Mouse (Mus musculus): ENCODE results near the gene Rnf148. TPM values are rescaled to one million over a fixed set of nuclear protein-coding genes. Genes with fewer than 3 reads are reported as not detected.

Gene Rnf148
- not detected in 2 replicates for polyA plus RNA-seq (2016; fragmentation: Nextera tagmentation; extraction: Ambion mirVana)

- Histone ChIP-seq H3K27ac (no peak within 1 kb of the TSS), H3K4me3 (no peak within 1 kb of the TSS), H3K4me1 (no peaks in the 10 kb centered on the region), H3K36me3 (no peaks in the 10 kb centered on the region), H3K9me3 (no peaks in the 10 kb centered on the region), H3K27me3 (ENCODE audit: insufficient read depth, poor library complexity, severe bottlenecking) (no peaks in the 10 kb centered on the region)
- DNase-seq (ENCODE audit: low spot score): no peak
- 84% methylated on average over 2 of the region's 2 CpGs for WGBS
Observed at GRCm38 (mm10) chr6:23655036-23655435, at the start of gene Rnf148. Gene Rnf148, minus strand, starts transcription at chr6:23655136.

GRCm38 (mm10) chr6:23700879-23701278, 45.9 kb upstream of the Rnf148 start:
- DNase-seq (ENCODE audit: low spot score): no peak
- H3K4me3 ChIP-seq: no peak overlapping the region
- WGBS: 81% methylated on average over 3 of the region's 3 CpGs
- H3K9me3 ChIP-seq: no peaks in the 10 kb centered on the region
- H3K36me3 ChIP-seq: no peaks in the 10 kb centered on the region
- H3K4me1 ChIP-seq: no peaks in the 10 kb centered on the region
- H3K27me3 ChIP-seq (ENCODE audit: insufficient read depth, poor library complexity, severe bottlenecking): no peaks in the 10 kb centered on the region
- no peak overlapping the region for H3K27ac ChIP-seq

- Histone ChIP-seq H3K4me3 (no peak overlapping the region), H3K36me3 (no peaks in the 10 kb centered on the region), H3K4me1 (no peaks in the 10 kb centered on the region), H3K27me3 (ENCODE audit: insufficient read depth, poor library complexity, severe bottlenecking) (no peaks in the 10 kb centered on the region), H3K9me3 (no peaks in the 10 kb centered on the region), H3K27ac (no peak overlapping the region)
- 73% methylated on average over 1 of the region's 1 CpGs for WGBS
- DNase-seq (ENCODE audit: low spot score): no peak
Observed at GRCm38 (mm10) chr6:23678172-23678571, 23.2 kb upstream of the Rnf148 start.

- Histone ChIP-seq H3K27me3 (ENCODE audit: insufficient read depth, poor library complexity, severe bottlenecking) (no peaks in the 10 kb centered on the region), H3K9me3 (no peaks in the 10 kb centered on the region), H3K36me3 (no peaks in the 10 kb centered on the region), H3K4me3 (no peak within 1 kb of the TSS), H3K4me1 (no peaks in the 10 kb centered on the region), H3K27ac (no peak within 1 kb of the TSS)
- WGBS: 76% methylated on average over 2 of the region's 2 CpGs
- no peak for DNase-seq (ENCODE audit: low spot score)
Observed at GRCm38 (mm10) chr6:23650205-23650604, 4.7 kb downstream of the Rnf148 start, which contains the start of gene Rnf133. Gene Rnf133, minus strand, starts transcription at chr6:23650305.

- no peak overlapping the region for H3K27ac ChIP-seq
- no peak for DNase-seq (ENCODE audit: low spot score)
- WGBS: 74% methylated on average over 8 of the region's 8 CpGs
Observed at GRCm38 (mm10) chr6:23648732-23649131, 6.2 kb downstream of the Rnf148 start.

GRCm38 (mm10) chr6:23647627-23648247, 7.2 kb downstream of the Rnf148 start:
- Histone ChIP-seq H3K4me3 (no peak overlapping the region), H3K36me3 (no peaks in the 10 kb centered on the region), H3K9me3 (no peaks in the 10 kb centered on the region), H3K27me3 (ENCODE audit: insufficient read depth, poor library complexity, severe bottlenecking) (no peaks in the 10 kb centered on the region), H3K4me1 (no peaks in the 10 kb centered on the region), H3K27ac (no peak overlapping the region)
- DNase-seq (ENCODE audit: low spot score): no peak
- whole genome bisulfite sequencing: 74% methylated on average over 7 of the region's 7 CpGs

More at GRCm38 (mm10) chr6:23648732-23649131, 6.2 kb downstream of the Rnf148 start:
- no peaks in the 10 kb centered on the region for H3K9me3 ChIP-seq
- H3K4me1 ChIP-seq: no peaks in the 10 kb centered on the region
- no peak overlapping the region for H3K4me3 ChIP-seq
- H3K36me3 ChIP-seq: no peaks in the 10 kb centered on the region
- H3K27me3 ChIP-seq (ENCODE audit: insufficient read depth, poor library complexity, severe bottlenecking): no peaks in the 10 kb centered on the region

GRCm38 (mm10) chr6:23637081-23637480, 17.9 kb downstream of the Rnf148 start:
- no peaks in the 10 kb centered on the region for H3K9me3 ChIP-seq
- H3K27ac ChIP-seq: no peak overlapping the region
- WGBS: 72% methylated on average over 3 of the region's 3 CpGs
- H3K4me3 ChIP-seq: no peak overlapping the region
- no peaks in the 10 kb centered on the region for H3K4me1 ChIP-seq
- H3K36me3 ChIP-seq: no peaks in the 10 kb centered on the region
- DNase-seq (ENCODE audit: low spot score): no peak
- H3K27me3 ChIP-seq (ENCODE audit: insufficient read depth, poor library complexity, severe bottlenecking): no peaks in the 10 kb centered on the region

- no peak for DNase-seq (ENCODE audit: low spot score)
Observed at GRCm38 (mm10) chr6:23635208-23635607, 19.7 kb downstream of the Rnf148 start.

GRCm38 (mm10) chr6:23634016-23634415, 20.9 kb downstream of the Rnf148 start:
- Histone ChIP-seq H3K27me3 (ENCODE audit: insufficient read depth, poor library complexity, severe bottlenecking) (no peaks in the 10 kb centered on the region), H3K27ac (no peak overlapping the region), H3K9me3 (no peaks in the 10 kb centered on the region), H3K4me1 (no peaks in the 10 kb centered on the region), H3K4me3 (no peak overlapping the region), H3K36me3 (no peaks in the 10 kb centered on the region)
- WGBS: 83% methylated on average over 9 of the region's 9 CpGs
- no peak for DNase-seq (ENCODE audit: low spot score)

More at GRCm38 (mm10) chr6:23635208-23635607, 19.7 kb downstream of the Rnf148 start:
- no peaks in the 10 kb centered on the region for H3K36me3 ChIP-seq
- H3K27me3 ChIP-seq (ENCODE audit: insufficient read depth, poor library complexity, severe bottlenecking): no peaks in the 10 kb centered on the region
- 84% methylated on average over 3 of the region's 3 CpGs for WGBS
- H3K27ac ChIP-seq: no peak overlapping the region
- no peak overlapping the region for H3K4me3 ChIP-seq
- no peaks in the 10 kb centered on the region for H3K9me3 ChIP-seq
- H3K4me1 ChIP-seq: no peaks in the 10 kb centered on the region

GRCm38 (mm10) chr6:23630465-23630864, 24.5 kb downstream of the Rnf148 start:
- no peak overlapping the region for H3K4me3 ChIP-seq
- 28% methylated on average over 4 of the region's 4 CpGs for WGBS
- no peak for DNase-seq (ENCODE audit: low spot score)
- H3K36me3 ChIP-seq: no peaks in the 10 kb centered on the region
- no peaks in the 10 kb centered on the region for H3K4me1 ChIP-seq
- H3K27ac ChIP-seq: no peak overlapping the region
- no peaks in the 10 kb centered on the region for H3K27me3 ChIP-seq (ENCODE audit: insufficient read depth, poor library complexity, severe bottlenecking)
- no peaks in the 10 kb centered on the region for H3K9me3 ChIP-seq

Other genes with a start within 250 kb of the Rnf148 start
- gene Rnf133, start 4.8 kb downstream of the Rnf148 start, polyA plus RNA-seq (2016; fragmentation: Nextera tagmentation; extraction: Ambion mirVana): not detected in 2 replicates
- gene Cadps2, start 184.3 kb upstream of the Rnf148 start, polyA plus RNA-seq (2016; fragmentation: Nextera tagmentation; extraction: Ambion mirVana): 0.58 and 0.99 TPM in 2 replicates

Measured in heart, embryonic 10.5 days (tissue).